Mouse (Mus musculus) testis, postnatal 10 days (tissue): ENCODE measurements around the gene Ddx56.
A peak's percentile ranks its signal among the peaks of the same experiment; 100 is the strongest.
"Not testable (repeated sequence)": the region's sequence is repeated elsewhere in the genome, so short reads cannot be mapped to it uniquely, and the experiment has no call there.

ENCODE experiments used
- DNase-seq: peaks from one replicate; pipeline ENCODE4 v3.0.0; 2021; ENCODE audit warnings: low spot score

The Ddx56 gene

GRCm38 (mm10) chr11:6261434-6262082, 6.0 kb downstream of the Ddx56 start:
- peak; percentile 85 for DNase-seq

- no peak for DNase-seq
These were observed 8.2 kb downstream of the Ddx56 start for GRCm38 (mm10) chr11:6259413-6259812.

- DNase-seq, result no peak
These were observed 11.0 kb downstream of the Ddx56 start for GRCm38 (mm10) chr11:6256490-6257072.

- not testable (repeated sequence) for DNase-seq
These were observed 13.0 kb downstream of the Ddx56 start for GRCm38 (mm10) chr11:6254602-6255001.

- no peak for DNase-seq
These were observed 14.7 kb downstream of the Ddx56 start for GRCm38 (mm10) chr11:6252824-6253223.

GRCm38 (mm10) chr11:6252248-6252647, 15.3 kb downstream of the Ddx56 start:
- no peak for DNase-seq

- no peak for DNase-seq
These were observed 22.9 kb downstream of the Ddx56 start for GRCm38 (mm10) chr11:6244707-6245106.

GRCm38 (mm10) chr11:6233025-6233424, 34.5 kb downstream of the Ddx56 start:
- no peak for DNase-seq

- DNase-seq, result no peak
These were observed 37.6 kb downstream of the Ddx56 start, which contains the start of gene Npc1l1 for GRCm38 (mm10) chr11:6230012-6230411. TSS of gene Npc1l1 (minus strand) at chr11:6230143.

- DNase-seq, result no peak
These were observed 42.9 kb downstream of the Ddx56 start for GRCm38 (mm10) chr11:6224541-6225229.

- DNase-seq, result no peak
These were observed 45.4 kb downstream of the Ddx56 start for GRCm38 (mm10) chr11:6222187-6222586.

- no peak for DNase-seq
These were observed 47.6 kb downstream of the Ddx56 start for GRCm38 (mm10) chr11:6219967-6220366.

GRCm38 (mm10) chr11:6218189-6218896, 49.2 kb downstream of the Ddx56 start:
- no peak for DNase-seq

GRCm38 (mm10) chr11:6216834-6217233, 50.7 kb downstream of the Ddx56 start:
- no peak for DNase-seq
